Mouse (Mus musculus) brain, embryonic 14.5 days (tissue): ENCODE measurements at regions not wholly inside any gene's neighbourhood (a gene's known extent, or its start where the extent isn't known, plus 50 kb on each side); places are given as distances from the start of the nearest gene placed in this dataset.

Source experiments
- CTCF ChIP-seq: fragments of 200-500 bp; IDR thresholded peaks from 2 replicates; pipeline ENCODE4 v1.5.1; 2012; ENCODE audit warnings: inconsistent platforms, mild to moderate bottlenecking, moderate library complexity, borderline replicate concordance; ENCODE audit not compliant: insufficient read depth, insufficient read length; ENCODE audit errors: extremely low read depth
- POLR2A ChIP-seq: fragments of 200-500 bp; IDR thresholded peaks from 2 replicates; pipeline ENCODE4 v1.6.1; 2012; ENCODE audit warnings: mild to moderate bottlenecking, inconsistent platforms, borderline replicate concordance; ENCODE audit not compliant: poor library complexity, insufficient read depth, insufficient read length, severe bottlenecking; ENCODE audit errors: extremely low read depth

GRCm38 (mm10) chr10:118501571-118501970 lies 60.7 kb downstream of the Ifng start:
- TF ChIP-seq CTCF (no peak), POLR2A (no peak)
